Mouse (Mus musculus) liver, embryonic 14.5 days (tissue): Measurements from ENCODE around the gene Ccm2l. TPM values are rescaled to one million over a fixed set of nuclear protein-coding genes. Genes with fewer than 3 reads are reported as not detected.
A peak's percentile ranks its signal among the peaks of the same experiment; 100 is the strongest.

Experiments used
- ATAC-seq: fragments of 200-750 bp; cut with Nextera tagmentation; 2 replicates; pipeline ENCODE4 v1.8.0; 2017; ENCODE audit warnings: moderate number of reproducible peaks, mild to moderate bottlenecking, moderate library complexity; ENCODE audit not compliant: insufficient read depth
- DNase-seq, 3 experiments: peaks; one replicate each; pipeline ENCODE4 v3.0.0-alpha.2; 2012 to 2013; ENCODE audit warnings: low read depth in 3 of 3, low spot score in 3 of 3
- H3K27ac ChIP-seq: fragments of 300-500 bp; sonication (generic); 2 replicates; pipeline ENCODE4 v1.5.1; 2014; ENCODE audit warnings: moderate library complexity, mild to moderate bottlenecking, control low read depth, inconsistent platforms
- H3K27me3 ChIP-seq: fragments of 300-500 bp; sonication (generic); 2 replicates; pipeline ENCODE4 v1.6.1; 2014; ENCODE audit warnings: mild to moderate bottlenecking, low read length, moderate library complexity; ENCODE audit not compliant: control insufficient read depth, insufficient read depth
- H3K36me3 ChIP-seq: fragments of 300-500 bp; sonication (generic); replicated peaks from 2 replicates; pipeline ENCODE4 v1.6.1; 2014; ENCODE audit warnings: low read depth; ENCODE audit not compliant: control insufficient read depth, insufficient read depth
- H3K4me1 ChIP-seq, 2 experiments: fragments of 200-500 bp in 1 of 2; fragments of 300-500 bp in 1 of 2; sonication (generic) in 1 of 2; replicated peaks; 2 replicates each; pipeline ENCODE4 v1.6.1; 2012 to 2014; ENCODE audit warnings: antibody characterized with exemption in 1 of 2, inconsistent platforms in 1 of 2, low read length in 1 of 2; ENCODE audit not compliant: control insufficient read depth in 2 of 2, insufficient read depth in 2 of 2
- H3K4me2 ChIP-seq: fragments of 300-500 bp; sonication (generic); 2 replicates; pipeline ENCODE4 v1.6.1; 2014; ENCODE audit warnings: low read depth, mild to moderate bottlenecking, control low read depth, moderate library complexity
- H3K4me3 ChIP-seq, 2 experiments: fragments of 200-500 bp in 1 of 2; fragments of 300-500 bp in 1 of 2; sonication (generic) in 1 of 2; 2 replicates each; pipeline ENCODE4 v1.5.1; 2012 to 2014; ENCODE audit warnings: low read depth in 2 of 2, low read length in 2 of 2, mild to moderate bottlenecking in 2 of 2, control low read depth in 1 of 2, inconsistent platforms in 1 of 2, moderate library complexity in 1 of 2; ENCODE audit not compliant: insufficient read depth in 1 of 2
- H3K9ac ChIP-seq: fragments of 300-500 bp; sonication (generic); replicated peaks from 2 replicates; pipeline ENCODE4 v1.6.1; 2014; ENCODE audit warnings: mild to moderate bottlenecking, control low read depth, moderate library complexity
- H3K9me3 ChIP-seq: fragments of 300-500 bp; sonication (generic); 2 replicates; pipeline ENCODE4 v1.6.1; 2016; ENCODE audit warnings: low read length, mixed read lengths; ENCODE audit not compliant: control insufficient read depth
- CTCF ChIP-seq: IDR thresholded peaks from 2 replicates; pipeline ENCODE4 v1.5.1; 2016; ENCODE audit warnings: antibody characterized with exemption, low read depth, control low read depth
- EP300 ChIP-seq: IDR thresholded peaks from 2 replicates; pipeline ENCODE4 v1.6.1; 2016; ENCODE audit warnings: antibody characterized with exemption, low read depth
- WGBS: fragments of 180-500 bp; shearing (Covaris S2); extraction: QIAGEN DNeasy Blood & Tissue Kit; methylation state at CpG from one replicate; pipeline ENCODE4 v1.1.7; 2014; ENCODE audit not compliant: insufficient replicate concordance; 5-methylcytosine and 5-hydroxymethylcytosine counted together
- polyA plus RNA-seq, 2 experiments: library from polyadenylated mRNA; depleted of rRNA in 1 of 2; stranded (reverse) in 1 of 2; unstranded in 1 of 2; fragments of >200 nt; fragmentation: Nextera tagmentation in 1 of 2; extraction: Ambion mirVana in 1 of 2; gene quantifications; 2 replicates each; pipeline versions ENCODE4 v1.2.1 to v1.2.3; 2012 to 2014

Gene Ccm2l
- polyA plus RNA-seq, 2 experiments: 0.81 to 2.2 TPM

GRCm38 (mm10) chr2:153071491-153072184, 5.9 kb downstream of the Ccm2l start:
- Histone ChIP-seq H3K4me3 (peak overlapping the region in 1 of 2 experiments; percentile 16; a peak in 1 of 4 replicates), H3K9me3 (no peaks in the 10 kb centered on the region), H3K27ac (no peak overlapping the region), H3K4me2 (peak overlapping the region; percentile 42), H3K9ac (no peak overlapping the region), H3K27me3 (peaks cover 6% of the 10 kb centered on the region), H3K36me3 (no peaks in the 10 kb centered on the region), H3K4me1 (peaks cover 0 to 8% of the 10 kb centered on the region in 2 experiments; a peak in 2 of 4 replicates)
- 68% methylated on average over 67 of the region's 67 CpGs for WGBS
- TF ChIP-seq EP300 (no peak), CTCF (no peak)
- ATAC-seq (no peak), DNase-seq (no peak)

GRCm38 (mm10) chr2:153074651-153075050, 8.9 kb downstream of the Ccm2l start:
- no peak for ATAC-seq
- WGBS: 74% methylated on average over 10 of the region's 10 CpGs
- no peak for TF ChIP-seq EP300
- no peak for TF ChIP-seq CTCF

GRCm38 (mm10) chr2:153075961-153076360, 10.2 kb downstream of the Ccm2l start:
- no peak overlapping the region for H3K4me2 ChIP-seq
- H3K9me3 ChIP-seq: no peaks in the 10 kb centered on the region
- TF ChIP-seq EP300: no peak
- no peak for TF ChIP-seq CTCF
- WGBS: 16% methylated on average over 2 of the region's 2 CpGs
- no peak overlapping the region for H3K9ac ChIP-seq
- no peak for DNase-seq
- no peak overlapping the region for H3K27ac ChIP-seq
- H3K4me3 ChIP-seq: no peak overlapping the region
- peak; percentile 57 for ATAC-seq
- no peaks in the 10 kb centered on the region for H3K36me3 ChIP-seq
- peaks cover 0 to 8% of the 10 kb centered on the region in 2 experiments; a peak in 2 of 4 replicates for H3K4me1 ChIP-seq
- peaks cover 2% of the 10 kb centered on the region; the same call in 1 of the 2 replicates for H3K27me3 ChIP-seq

More at GRCm38 (mm10) chr2:153074651-153075050, 8.9 kb downstream of the Ccm2l start:
- H3K27ac ChIP-seq: no peak overlapping the region
- H3K4me2 ChIP-seq: no peak overlapping the region
- no peak for DNase-seq
- H3K4me1 ChIP-seq: peaks cover 0 to 8% of the 10 kb centered on the region in 2 experiments; a peak in 2 of 4 replicates
- no peak overlapping the region for H3K9ac ChIP-seq
- H3K9me3 ChIP-seq: no peaks in the 10 kb centered on the region
- peaks cover 6% of the 10 kb centered on the region for H3K27me3 ChIP-seq
- H3K36me3 ChIP-seq: no peaks in the 10 kb centered on the region
- no peak overlapping the region for H3K4me3 ChIP-seq

DNA sequence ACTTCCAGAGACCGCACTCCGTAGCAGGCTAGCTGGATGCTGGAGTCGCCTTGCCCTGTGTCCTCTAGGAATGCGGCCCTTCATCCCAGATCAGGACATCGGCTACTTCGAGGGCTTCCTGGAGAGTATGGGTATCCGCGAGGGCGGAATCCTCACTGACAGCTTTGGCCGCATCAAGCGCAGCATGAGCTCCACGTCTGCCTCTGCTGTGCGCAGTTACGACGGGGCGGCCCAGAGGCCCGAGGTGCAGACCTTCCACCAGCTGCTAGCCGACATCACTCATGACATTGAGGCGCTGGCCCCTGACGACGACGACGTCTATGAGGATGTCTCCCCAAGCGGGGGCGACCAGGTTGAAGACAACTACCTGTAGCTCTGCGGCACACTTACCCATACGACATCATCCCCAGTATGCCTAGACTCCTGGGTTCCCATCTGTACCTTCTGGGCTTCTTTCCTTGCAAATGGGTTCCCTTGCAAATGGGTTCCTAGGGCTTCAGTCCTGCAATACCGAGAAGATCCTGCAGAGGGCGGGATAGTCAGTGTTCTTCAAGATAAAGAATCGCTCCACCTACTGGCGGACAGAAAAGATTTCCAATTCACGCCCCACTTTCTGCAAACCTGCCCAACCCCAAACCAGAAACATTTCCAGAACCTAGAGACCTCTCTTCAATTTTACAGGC, 15.2 kb downstream of the Ccm2l start:
- ATAC-seq (no peak), DNase-seq (peak; percentile 70 to 75 (median 75))
- Histone ChIP-seq H3K4me3 (no peak overlapping the region), H3K9ac (no peak overlapping the region), H3K27ac (no peak overlapping the region), H3K9me3 (no peaks in the 10 kb centered on the region), H3K27me3 (no peaks in the 10 kb centered on the region), H3K4me2 (no peak overlapping the region), H3K4me1 (peaks cover 0 to 6% of the 10 kb centered on the region in 2 experiments; a peak in 2 of 4 replicates), H3K36me3 (no peaks in the 10 kb centered on the region)
- TF ChIP-seq EP300: no peak
- peak; percentile 93 for TF ChIP-seq CTCF
- WGBS: 40% methylated on average over 32 of the region's 32 CpGs

DNA sequence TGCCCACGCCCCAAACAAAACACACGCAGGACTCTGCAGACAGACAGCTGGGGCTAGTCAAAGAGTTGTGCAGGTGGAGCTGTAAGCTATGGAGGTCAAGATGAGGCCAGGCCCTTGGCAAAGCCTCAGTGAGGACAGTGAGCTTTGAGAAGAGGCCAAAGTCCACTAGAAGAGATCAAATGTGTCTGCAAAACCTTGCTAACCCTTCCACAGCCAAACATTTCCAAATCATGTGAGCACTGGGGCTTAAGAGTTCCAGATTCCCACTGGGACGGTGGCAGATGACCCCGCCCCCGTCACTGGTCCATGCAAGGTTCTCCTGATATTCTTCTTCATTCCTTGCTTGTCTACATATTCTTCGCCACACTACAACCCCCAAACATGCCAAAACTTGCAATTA, 16.1 kb downstream of the Ccm2l start:
- no peak for TF ChIP-seq EP300
- TF ChIP-seq CTCF: no peak
- ATAC-seq (no peak), DNase-seq (no peak)
- Histone ChIP-seq H3K4me3 (no peak overlapping the region), H3K9ac (no peak overlapping the region), H3K4me1 (peaks cover 0 to 2% of the 10 kb centered on the region in 2 experiments; a peak in 1 of 4 replicates), H3K4me2 (no peak overlapping the region), H3K27ac (no peak overlapping the region), H3K36me3 (no peaks in the 10 kb centered on the region), H3K27me3 (no peaks in the 10 kb centered on the region), H3K9me3 (no peaks in the 10 kb centered on the region)
- 47% methylated on average over 6 of the region's 6 CpGs for WGBS
